Mouse (Mus musculus) kidney, postnatal 0 days (tissue): ENCODE measurements at regions not wholly inside any gene's neighbourhood (a gene's known extent, or its start where the extent isn't known, plus 50 kb on each side); places are given as distances from the start of the nearest gene placed in this dataset.

ENCODE experiments used
- ATAC-seq: fragments of 200-750 bp; cut with Nextera tagmentation; replicated peaks from 2 replicates; pipeline ENCODE4 v1.8.0; 2017; ENCODE audit warnings: low read depth, moderate number of reproducible peaks, moderate TSS enrichment, moderate library complexity; ENCODE audit not compliant: low FRiP score
- DNase-seq: peaks from one replicate; pipeline ENCODE4 v3.0.0-alpha.2; 2016; ENCODE audit warnings: low spot score
- H3K27ac ChIP-seq: fragments of 300-500 bp; sonication (generic); 2 replicates; pipeline ENCODE4 v1.5.1; 2014; ENCODE audit warnings: mild to moderate bottlenecking
- H3K27me3 ChIP-seq: fragments of 300-500 bp; sonication (generic); 2 replicates; pipeline ENCODE4 v1.6.1; 2014; ENCODE audit warnings: low read length, mixed read lengths; ENCODE audit not compliant: insufficient read depth
- H3K36me3 ChIP-seq: fragments of 300-500 bp; sonication (generic); 2 replicates; pipeline ENCODE4 v1.6.1; 2014; ENCODE audit warnings: low read length, mixed read lengths; ENCODE audit not compliant: insufficient read depth
- H3K4me1 ChIP-seq: fragments of 300-500 bp; sonication (generic); replicated peaks from 2 replicates; pipeline ENCODE4 v1.6.1; 2014; ENCODE audit warnings: antibody characterized with exemption, low read length, mixed read lengths; ENCODE audit not compliant: insufficient read depth
- H3K4me2 ChIP-seq: fragments of 300-500 bp; sonication (generic); 2 replicates; pipeline ENCODE4 v1.6.1; 2014; ENCODE audit warnings: mild to moderate bottlenecking, low read length, moderate library complexity, mixed read lengths
- H3K4me3 ChIP-seq: fragments of 300-500 bp; sonication (generic); replicated peaks from 2 replicates; pipeline ENCODE4 v1.5.1; 2014; ENCODE audit warnings: low read depth, low read length
- H3K9ac ChIP-seq: fragments of 300-500 bp; sonication (generic); 2 replicates; pipeline ENCODE4 v1.6.1; 2014; ENCODE audit warnings: low read depth, low read length
- H3K9me3 ChIP-seq: fragments of 300-500 bp; sonication (generic); replicated peaks from 2 replicates; pipeline ENCODE4 v1.6.1; 2016; ENCODE audit warnings: low read length, inconsistent platforms, mixed read lengths
- CTCF ChIP-seq: IDR thresholded peaks from 2 replicates; pipeline ENCODE4 v1.5.1; 2016; ENCODE audit warnings: antibody characterized with exemption, low read depth, mild to moderate bottlenecking, moderate library complexity
- WGBS: fragments of 180-500 bp; shearing (Covaris S2); extraction: QIAGEN DNeasy Blood & Tissue Kit; methylation state at CpG from one replicate; pipeline ENCODE4 v1.1.7; 2014; 5-methylcytosine and 5-hydroxymethylcytosine counted together

- Histone ChIP-seq H3K4me2 (0 out of 2 replicates have a peak overlapping the region, but pooled peaks have one; percentile 15), H3K36me3 (no peaks in the 10 kb centered on the region), H3K27ac (no peak overlapping the region), H3K9ac (no peak overlapping the region), H3K4me3 (no peak overlapping the region), H3K27me3 (no peaks in the 10 kb centered on the region), H3K9me3 (no peaks in the 10 kb centered on the region), H3K4me1 (no peaks in the 10 kb centered on the region)
- peak; percentile 74 for DNase-seq
- ATAC-seq = no peak
- TF ChIP-seq CTCF = no peak
- WGBS = 29% methylated on average over 8 of the region's 8 CpGs
Measured at GRCm38 (mm10) chrX:11525326-11525725, 197.7 kb downstream of the H2al1j start.

GRCm38 (mm10) chrX:11528589-11528988 is 201.0 kb downstream of the H2al1j start:
- no peak for DNase-seq
- no peak overlapping the region for H3K4me3 ChIP-seq
- H3K9me3 ChIP-seq = no peaks in the 10 kb centered on the region
- H3K27me3 ChIP-seq = no peaks in the 10 kb centered on the region
- H3K36me3 ChIP-seq = no peaks in the 10 kb centered on the region
- 84% methylated on average over 5 of the region's 5 CpGs for WGBS
- no peak for TF ChIP-seq CTCF
- H3K4me2 ChIP-seq = no peak overlapping the region
- no peak overlapping the region for H3K27ac ChIP-seq
- ATAC-seq = no peak
- H3K9ac ChIP-seq = no peak overlapping the region
- no peaks in the 10 kb centered on the region for H3K4me1 ChIP-seq

- Histone ChIP-seq H3K27ac (no peak overlapping the region), H3K4me2 (no peak overlapping the region), H3K9me3 (no peaks in the 10 kb centered on the region), H3K36me3 (no peaks in the 10 kb centered on the region), H3K4me3 (no peak overlapping the region), H3K27me3 (no peaks in the 10 kb centered on the region), H3K9ac (no peak overlapping the region), H3K4me1 (no peaks in the 10 kb centered on the region)
- DNase-seq (no peak), ATAC-seq (no peak)
- WGBS = 88% methylated on average over 3 of the region's 3 CpGs
- no peak for TF ChIP-seq CTCF
Measured at GRCm38 (mm10) chrX:11529221-11529620, 201.6 kb downstream of the H2al1j start.

- WGBS = 70% methylated on average over 4 of the region's 4 CpGs
- Histone ChIP-seq H3K36me3 (no peaks in the 10 kb centered on the region), H3K4me1 (no peaks in the 10 kb centered on the region), H3K9me3 (no peaks in the 10 kb centered on the region), H3K27ac (no peak overlapping the region), H3K4me2 (no peak overlapping the region), H3K4me3 (no peak overlapping the region), H3K9ac (no peak overlapping the region), H3K27me3 (no peaks in the 10 kb centered on the region)
- DNase-seq (no peak), ATAC-seq (no peak)
- no peak for TF ChIP-seq CTCF
Measured at GRCm38 (mm10) chrX:11532817-11533216, 205.2 kb downstream of the H2al1j start.

GRCm38 (mm10) chrX:11533871-11534270 is 206.2 kb downstream of the H2al1j start:
- no peak for ATAC-seq
- Histone ChIP-seq H3K4me2 (no peak overlapping the region), H3K27me3 (no peaks in the 10 kb centered on the region), H3K36me3 (no peaks in the 10 kb centered on the region), H3K4me3 (no peak overlapping the region), H3K9ac (no peak overlapping the region), H3K9me3 (no peaks in the 10 kb centered on the region), H3K4me1 (no peaks in the 10 kb centered on the region), H3K27ac (no peak overlapping the region)
- WGBS = 81% methylated on average over 8 of the region's 8 CpGs
- DNase-seq = no peak
- no peak for TF ChIP-seq CTCF

GRCm38 (mm10) chrX:11541011-11541410 is 213.4 kb downstream of the H2al1j start:
- DNase-seq = no peak
- H3K4me3 ChIP-seq = no peak overlapping the region
- H3K27me3 ChIP-seq = no peaks in the 10 kb centered on the region
- H3K9ac ChIP-seq = no peak overlapping the region
- ATAC-seq = no peak
- 66% methylated on average over 2 of the region's 2 CpGs for WGBS
- H3K36me3 ChIP-seq = no peaks in the 10 kb centered on the region
- no peaks in the 10 kb centered on the region for H3K4me1 ChIP-seq
- no peak for TF ChIP-seq CTCF
- H3K4me2 ChIP-seq = no peak overlapping the region
- H3K9me3 ChIP-seq = no peaks in the 10 kb centered on the region
- no peak overlapping the region for H3K27ac ChIP-seq

GRCm38 (mm10) chrX:11550164-11550851 is 222.7 kb downstream of the H2al1j start:
- no peak overlapping the region for H3K9ac ChIP-seq
- DNase-seq (no peak), ATAC-seq (no peak; the same call in 1 of the 2 replicates)
- H3K9me3 ChIP-seq = no peaks in the 10 kb centered on the region
- H3K4me1 ChIP-seq = no peaks in the 10 kb centered on the region; the same call in 1 of the 2 replicates
- no peaks in the 10 kb centered on the region for H3K36me3 ChIP-seq
- H3K4me3 ChIP-seq = no peak overlapping the region
- no peaks in the 10 kb centered on the region for H3K27me3 ChIP-seq
- H3K27ac ChIP-seq = no peak overlapping the region
- 25% methylated on average over 12 of the region's 12 CpGs for WGBS
- TF ChIP-seq CTCF = no peak
- no peak overlapping the region; the same call in 1 of the 2 replicates for H3K4me2 ChIP-seq
